Mouse (Mus musculus) mature B cell (primary cell): ENCODE measurements around the gene Ppp4r4.
"Not testable (repeated sequence)": the region's sequence is repeated elsewhere in the genome, so short reads cannot be mapped to it uniquely, and the experiment has no call there.

Experiments
- in situ Hi-C: fragments of 300-500 bp; cut with MboI; formaldehyde crosslinking; loops from 2 replicates; pipeline ENCODE4 v1.14.3; 2019

Gene Ppp4r4

DNA sequence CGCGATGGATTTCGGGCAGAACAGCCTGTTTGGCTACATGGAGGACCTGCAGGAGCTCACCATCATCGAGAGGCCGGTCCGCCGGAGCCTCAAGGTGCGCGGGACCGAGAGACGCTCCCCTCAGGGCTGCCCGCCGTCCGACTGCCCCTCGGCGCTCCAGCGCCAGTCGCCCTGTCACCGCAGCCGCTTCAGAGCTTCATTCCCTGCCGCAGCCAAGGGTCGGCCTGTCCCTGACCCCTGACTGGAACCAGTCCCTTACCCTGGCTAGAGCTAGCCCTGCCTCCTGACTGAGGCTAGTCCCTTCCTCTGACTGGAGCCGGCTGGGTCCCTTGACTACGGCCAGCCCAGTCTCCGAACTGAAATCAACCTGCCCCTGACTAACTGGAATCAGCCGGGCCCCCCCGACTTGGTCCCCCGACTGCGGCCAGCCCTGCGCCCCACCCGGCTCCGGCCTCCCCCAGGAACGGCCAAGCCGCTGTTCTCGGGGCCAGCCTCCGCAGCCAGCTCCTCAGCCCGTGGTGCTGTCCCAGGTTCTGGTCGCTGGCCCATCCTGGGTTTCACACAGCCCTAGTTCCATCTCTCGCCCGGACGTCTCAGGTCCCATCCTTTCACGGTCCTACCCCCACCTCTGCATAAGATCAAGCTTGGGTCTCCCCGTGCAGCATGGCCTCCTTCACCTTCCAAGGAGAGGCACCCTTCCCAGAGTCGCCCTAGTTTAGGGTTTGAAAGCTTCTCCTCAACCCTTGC, 739 bp downstream of the Ppp4r4 start:
- in situ Hi-C loops, result no loop called here

DNA sequence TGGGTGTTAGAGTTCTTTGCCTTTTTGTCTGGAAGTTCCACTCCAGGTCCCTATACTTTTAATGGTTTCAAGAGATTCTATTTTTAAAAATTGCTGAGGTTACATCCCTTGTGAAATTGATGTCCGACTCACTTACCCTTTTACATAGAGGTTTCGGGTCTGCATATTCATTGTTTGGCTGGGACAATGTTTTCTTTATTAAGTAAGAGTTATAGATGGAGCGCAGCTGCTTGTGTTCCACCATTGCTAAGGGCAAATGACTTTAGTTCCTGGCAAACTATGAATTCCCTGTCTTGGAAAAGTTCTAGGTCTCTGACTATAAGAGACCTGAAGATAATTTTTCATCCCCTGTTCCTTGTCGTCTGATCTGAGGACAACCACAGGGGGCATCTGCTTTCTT, 8.3 kb downstream of the Ppp4r4 start:
- in situ Hi-C loops, result no loop called here

DNA sequence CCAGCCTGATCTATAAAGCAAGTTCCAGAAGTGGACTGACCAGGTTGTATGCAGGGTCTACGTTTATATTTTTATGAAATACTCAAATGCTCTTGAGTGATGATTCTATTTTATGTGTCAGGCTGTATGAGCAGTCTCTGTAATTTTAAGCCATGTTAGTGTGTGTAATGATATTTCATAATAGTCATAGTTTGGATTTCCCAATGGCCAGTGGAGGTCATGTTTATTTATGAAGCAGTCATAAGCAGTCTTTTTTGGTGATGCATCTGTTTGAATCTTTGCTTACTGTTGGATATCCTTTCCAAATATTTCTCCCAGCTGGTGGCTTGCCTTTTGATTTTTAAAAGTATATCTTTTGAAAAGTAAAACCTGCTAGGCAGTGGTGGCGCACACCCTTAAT, 11.3 kb downstream of the Ppp4r4 start:
- in situ Hi-C loops, result no loop called here

DNA sequence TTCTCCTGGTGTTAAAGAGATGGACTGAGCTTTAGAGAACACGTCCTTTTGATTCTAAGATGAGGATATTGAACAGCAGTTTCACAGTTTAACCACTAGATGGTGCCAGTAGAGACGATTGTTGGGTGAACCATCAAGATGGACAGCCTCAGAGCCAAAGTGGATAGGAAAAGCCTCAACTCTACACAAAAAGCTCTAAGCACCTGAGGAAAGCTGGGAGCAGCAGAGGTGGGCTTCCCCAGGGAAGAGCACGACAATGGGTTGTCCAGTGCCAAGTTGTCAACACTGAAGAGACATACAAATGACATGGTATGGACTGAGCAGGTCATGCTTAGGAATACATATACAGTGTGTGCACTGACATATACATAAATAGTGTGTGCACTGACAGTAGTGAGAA, 12.1 kb downstream of the Ppp4r4 start:
- in situ Hi-C loops, result no loop called here

DNA sequence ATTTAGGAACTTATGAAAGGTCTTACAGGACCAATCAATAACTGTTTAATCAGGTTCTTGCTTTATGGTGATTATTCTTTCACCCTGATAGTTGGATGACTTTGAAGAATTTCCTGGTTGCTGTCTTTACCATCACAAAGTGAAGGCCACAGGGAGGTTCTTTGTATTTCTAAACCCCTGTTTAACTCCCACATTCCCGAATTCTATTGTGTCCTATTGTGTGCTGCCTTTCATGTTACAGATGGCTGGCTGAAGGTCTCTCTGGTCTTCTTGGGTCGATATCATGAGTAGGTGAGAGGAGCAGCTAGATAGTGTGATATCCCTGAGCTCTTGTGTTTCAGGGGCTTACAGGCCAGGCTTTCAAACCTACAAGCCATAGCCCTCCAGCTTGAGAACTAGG, 15.4 kb downstream of the Ppp4r4 start:
- in situ Hi-C loops, result no loop called here

DNA sequence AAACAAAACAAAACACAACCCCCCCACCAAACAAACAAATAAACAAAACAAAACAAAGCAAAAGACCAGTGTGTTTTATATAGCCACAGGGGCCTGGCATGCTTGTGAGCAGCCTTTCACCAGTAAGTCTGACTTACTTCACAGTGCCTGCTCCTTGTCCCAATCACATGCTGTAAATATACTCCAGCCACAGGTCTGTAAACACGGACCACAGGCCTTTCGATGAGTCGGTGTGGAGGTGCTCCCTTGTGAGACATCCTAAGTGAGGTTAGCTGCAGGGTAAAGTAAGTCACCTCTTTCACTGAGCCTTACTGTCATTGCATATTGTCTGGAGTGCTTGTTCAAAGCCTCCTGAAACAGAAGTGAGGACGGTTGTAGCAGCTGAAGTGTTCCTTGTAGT, 16.4 kb downstream of the Ppp4r4 start:
- in situ Hi-C loops, result no loop called here

DNA sequence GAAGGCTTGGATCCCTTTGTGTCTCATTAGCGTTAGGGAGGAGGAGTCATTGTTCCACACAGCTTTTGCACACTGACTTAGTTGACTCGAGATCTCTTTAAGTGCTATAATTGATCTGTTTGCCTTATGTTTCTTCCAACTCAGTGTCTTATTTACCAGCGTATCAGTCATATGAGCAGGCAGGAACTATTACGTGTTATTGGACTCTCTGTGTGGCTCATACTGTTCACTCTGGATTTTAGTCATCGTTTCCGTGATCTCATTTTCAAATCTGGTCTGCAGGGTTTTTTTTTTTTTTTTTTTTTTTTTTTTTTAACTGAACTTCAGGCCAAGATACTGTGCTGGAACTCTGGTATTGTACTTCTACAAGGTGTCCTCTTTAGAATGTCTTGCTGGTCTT, 18.0 kb downstream of the Ppp4r4 start:
- in situ Hi-C loops, result no loop called here

DNA sequence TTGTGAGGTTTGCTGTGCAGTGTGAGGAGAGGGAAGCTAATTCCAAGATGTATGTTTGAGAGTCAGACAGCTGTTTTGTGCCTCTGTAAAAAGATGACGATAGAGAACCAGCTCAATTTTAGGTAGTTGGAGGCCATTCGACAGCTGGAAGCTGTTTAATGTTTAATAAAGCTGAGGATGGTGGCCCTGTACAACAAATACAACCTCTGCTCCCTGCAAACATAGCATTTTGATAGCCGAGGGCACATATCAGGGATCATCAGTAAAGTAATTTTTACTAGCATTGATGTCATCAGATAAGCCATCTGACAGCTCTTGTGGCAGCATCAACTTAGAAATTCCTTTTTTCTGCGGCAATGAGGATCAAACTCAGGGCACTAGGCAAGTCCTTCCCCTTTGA, 19.3 kb downstream of the Ppp4r4 start:
- in situ Hi-C loops, result no loop called here

DNA sequence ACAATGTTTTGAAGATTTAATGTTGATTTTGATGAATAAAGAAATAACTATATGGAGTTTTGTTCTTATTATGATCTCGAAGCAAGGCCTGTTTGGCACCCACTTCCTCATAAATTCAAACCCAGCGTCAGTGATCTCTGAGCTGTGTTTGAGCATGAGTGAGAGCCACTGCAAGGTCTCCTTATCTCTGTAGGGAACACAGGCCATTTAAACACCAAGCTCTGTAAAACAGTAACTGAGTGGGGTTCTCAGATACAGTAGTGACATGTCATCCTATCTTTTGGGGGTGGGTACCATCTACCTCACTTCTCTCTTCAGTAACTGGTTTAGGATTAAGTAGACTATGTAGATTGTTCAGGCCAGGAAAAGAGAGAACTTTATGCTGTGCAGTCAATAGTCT, 20.4 kb downstream of the Ppp4r4 start:
- in situ Hi-C loops, result no loop called here

DNA sequence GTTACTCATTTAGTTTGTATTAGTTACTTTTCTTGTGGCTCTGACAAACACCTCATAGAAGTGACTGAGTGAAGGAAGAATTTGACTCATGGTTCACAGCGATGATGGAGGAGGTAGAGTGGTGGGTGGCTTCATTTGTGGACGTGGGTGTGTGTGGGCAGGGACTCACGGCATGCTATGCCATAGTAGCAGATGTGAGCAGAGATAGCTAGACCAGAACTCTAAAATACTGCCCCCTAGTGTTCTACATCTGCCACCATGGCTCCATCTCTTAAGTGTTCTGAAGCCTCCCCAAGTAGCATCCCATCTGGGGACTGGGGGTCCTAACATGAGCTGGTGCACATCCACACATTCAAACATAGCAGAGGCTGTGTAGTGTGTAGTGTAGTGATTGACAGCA, 21.4 kb downstream of the Ppp4r4 start:
- in situ Hi-C loops, result no loop called here

DNA sequence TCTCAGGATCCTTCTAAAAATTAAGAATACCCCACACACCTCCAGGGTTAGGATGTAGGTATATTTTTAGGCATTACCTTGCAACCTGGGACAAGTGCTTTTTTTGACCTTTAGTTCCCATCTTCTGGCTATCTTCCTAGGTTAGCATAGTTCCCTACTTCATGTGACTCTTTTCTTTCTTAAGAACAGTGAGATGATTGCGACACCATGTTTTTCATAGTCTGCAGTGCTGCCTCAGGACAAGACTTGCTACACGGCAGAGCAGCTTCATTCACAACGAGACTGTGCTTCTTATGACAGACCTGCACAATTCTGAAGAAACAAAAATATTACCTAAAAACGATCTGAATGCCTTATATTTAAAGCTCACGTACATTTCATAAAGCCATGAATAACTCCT, 24.8 kb downstream of the Ppp4r4 start:
- in situ Hi-C loops, result no loop called here

DNA sequence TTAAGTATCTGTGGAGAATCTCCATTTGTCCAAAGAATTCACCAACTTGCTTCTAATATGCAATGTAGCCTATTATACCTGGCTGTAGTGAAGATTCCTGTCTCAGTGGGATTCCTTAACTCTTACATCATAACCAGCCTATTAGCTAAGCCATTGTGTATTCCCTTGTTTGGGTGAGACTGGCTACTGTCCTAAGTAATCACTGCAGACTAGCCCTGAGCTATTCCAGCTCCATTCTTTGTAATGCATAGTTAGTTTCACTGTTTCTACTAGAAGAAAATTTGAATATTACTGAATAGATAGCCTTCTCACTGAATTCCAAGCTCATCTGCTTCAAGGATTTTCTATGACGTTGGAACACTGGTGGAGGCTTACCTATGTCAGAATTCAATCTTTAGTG, 32.6 kb downstream of the Ppp4r4 start:
- in situ Hi-C loops, result no loop called here

DNA sequence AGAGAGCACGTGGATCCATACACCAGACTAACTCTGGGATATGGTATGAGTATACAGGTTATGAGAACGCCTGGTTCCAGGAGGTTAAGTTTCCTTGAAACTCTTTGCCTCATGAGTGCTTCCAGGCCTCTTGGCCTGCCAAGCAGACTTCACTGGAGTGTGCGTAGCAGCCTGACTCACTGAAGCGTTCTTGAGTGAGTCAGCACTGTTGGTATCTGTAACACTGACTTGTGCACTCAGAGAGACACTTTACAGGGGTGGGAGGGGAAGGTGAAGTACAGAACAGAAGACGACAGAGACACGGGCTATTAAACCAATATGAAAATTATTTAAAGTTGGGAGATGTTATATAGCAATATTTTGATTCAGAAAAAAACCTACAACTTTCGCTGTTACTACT, 33.1 kb downstream of the Ppp4r4 start:
- in situ Hi-C loops, result no loop called here

DNA sequence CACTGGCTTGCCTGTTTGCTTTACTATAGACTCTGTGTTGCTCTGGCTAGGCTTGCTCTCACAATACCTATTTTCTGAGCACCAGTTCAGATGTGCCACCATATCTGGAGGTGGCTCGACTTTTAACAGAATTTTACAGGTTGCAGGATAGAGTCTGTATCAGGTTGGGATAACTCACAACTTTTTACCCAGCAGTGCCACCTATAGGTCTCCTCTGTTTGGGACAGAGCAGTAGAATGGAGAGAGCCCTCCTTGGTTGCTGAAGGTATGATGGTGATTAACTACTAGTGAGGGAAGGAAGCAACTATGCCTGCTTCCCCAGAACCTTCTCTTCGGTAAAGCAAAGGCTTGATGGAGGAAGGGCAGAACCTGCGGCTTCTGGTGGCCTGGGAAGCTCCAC, 35.0 kb downstream of the Ppp4r4 start:
- in situ Hi-C loops, result no loop called here

DNA sequence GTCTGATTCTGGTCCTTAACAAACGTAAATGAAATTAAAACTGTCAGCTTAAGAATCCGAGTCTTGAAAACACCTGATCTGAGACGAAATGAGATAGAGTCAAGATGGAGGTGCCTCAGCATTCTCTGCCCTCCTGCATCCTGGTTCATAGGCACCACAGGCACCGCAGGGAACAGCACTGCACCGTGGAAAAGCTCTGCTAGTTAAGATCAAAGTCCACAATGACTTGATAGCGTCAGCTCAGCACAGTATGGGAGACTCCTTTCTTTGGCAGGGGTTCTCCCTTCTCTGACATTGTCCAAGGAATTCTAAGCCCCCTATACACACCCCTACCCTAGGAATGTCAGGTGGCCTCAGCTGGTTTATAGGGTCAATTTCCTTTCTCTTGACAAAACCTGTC, 37.6 kb downstream of the Ppp4r4 start:
- in situ Hi-C loops, result no loop called here

DNA sequence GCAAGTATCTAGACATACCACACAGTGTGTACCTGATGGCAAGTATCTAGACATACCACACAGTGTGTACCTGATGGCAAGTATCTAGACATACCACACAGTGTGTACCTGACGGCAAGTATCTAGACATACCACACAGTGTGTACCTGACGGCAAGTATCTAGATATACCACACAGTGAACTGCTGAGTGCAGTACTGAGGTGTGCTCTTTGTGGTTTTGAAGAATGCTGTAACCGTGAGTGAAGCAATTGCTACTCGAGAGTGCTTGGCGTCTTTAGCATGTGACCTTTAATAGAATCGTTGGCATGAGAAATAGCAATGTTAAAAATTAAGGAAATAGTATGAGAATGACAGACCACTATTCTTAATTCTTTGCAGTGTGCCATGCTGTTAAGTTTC, 46.1 kb downstream of the Ppp4r4 start:
- in situ Hi-C loops, result not testable (repeated sequence)

DNA sequence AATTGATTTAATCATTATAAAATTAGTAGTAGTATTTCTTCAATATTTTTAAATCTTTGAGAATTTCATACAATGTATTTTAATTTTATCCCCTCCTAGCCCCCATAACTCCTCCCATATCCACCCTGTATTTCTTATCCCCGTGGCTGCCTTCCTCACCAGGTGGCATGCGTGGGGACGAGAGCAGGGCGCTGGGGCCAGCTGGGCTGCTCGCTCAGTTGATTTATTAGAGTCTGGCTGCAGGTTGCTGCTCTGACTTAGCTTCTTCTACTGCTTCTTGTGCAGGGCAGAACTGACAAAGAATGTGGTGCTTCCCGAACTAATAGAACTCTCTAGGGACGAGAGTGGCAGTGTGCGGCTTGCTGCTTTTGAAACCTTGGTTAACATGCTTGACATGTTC, 51.7 kb downstream of the Ppp4r4 start:
- in situ Hi-C loops, result no loop called here

DNA sequence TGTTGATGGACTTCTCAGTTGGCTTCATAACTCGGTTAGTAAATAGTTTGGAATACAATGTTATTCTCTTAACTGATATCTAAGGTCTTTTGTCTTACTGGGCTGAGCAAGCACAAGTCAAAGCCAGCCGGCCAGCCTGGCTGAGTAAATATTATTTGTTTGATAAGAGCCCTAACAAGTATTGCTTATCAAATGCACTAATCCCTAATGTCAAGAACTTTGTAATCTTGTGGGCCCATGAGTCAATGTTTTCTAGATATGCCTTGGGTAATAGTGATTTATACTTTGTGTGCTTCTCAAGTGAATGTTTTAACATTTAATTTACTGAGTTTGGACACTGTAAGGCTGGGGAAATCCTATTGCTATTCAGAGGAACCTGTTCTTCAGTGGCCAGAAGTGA, 66.3 kb downstream of the Ppp4r4 start:
- in situ Hi-C loops, result no loop called here

DNA sequence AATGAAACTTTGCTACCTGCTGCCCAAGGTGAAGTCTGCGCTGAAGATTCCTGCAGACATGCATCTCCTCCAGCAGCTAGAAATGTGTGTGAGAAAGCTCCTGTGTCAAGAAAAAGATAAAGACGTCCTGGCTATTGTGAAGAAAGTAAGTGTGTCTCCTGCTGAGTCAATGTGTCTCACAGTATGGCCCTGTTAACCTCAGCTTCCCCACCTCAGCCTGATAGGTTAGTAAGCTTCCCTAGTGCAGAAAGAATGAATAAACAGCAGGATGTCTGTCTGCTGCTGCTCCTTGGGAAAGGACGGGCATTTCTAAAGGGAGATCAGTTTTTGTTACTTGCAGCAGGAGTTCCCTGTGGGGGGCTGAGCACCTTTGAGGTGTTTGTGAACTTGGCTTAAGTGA, 68.3 kb downstream of the Ppp4r4 start:
- in situ Hi-C loops, result no loop called here

DNA sequence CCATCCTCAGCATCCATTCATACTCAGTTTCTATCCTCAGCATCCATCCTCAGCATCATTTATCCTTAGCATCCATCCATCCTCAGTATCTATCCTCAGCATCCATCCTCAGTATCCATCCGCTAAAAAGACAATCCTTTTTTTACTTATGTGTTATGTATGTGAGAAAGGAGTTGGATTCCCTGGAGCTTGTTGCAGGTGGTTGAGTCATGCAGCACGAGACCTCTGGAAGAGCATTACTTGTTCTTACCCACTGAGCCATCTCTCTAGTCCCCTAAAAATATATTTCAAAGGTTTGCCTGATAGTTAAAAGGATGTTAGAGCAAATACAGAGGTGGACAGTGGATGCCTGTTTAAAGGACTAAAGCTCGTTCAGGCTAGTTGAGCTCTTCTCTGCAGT, 69.8 kb downstream of the Ppp4r4 start:
- in situ Hi-C loops, result no loop called here

DNA sequence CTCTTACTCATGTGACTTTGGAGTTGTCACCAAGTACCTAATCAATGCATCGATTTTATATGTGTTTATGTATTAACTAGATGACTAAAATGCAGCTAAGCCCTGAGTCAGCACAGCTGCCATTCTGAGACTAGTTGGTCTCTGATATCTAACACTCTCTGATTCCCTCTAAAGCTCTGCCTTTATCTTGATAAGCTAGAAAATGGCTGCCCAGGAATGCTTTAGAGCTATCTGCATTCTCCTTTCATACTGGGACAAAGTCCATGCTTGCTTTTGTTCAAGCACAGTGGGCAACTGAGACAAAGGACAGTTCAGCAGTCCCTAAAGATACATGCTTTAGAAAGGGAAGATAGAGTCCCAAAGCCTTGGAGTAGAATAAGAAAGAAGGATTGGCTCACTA, 83.1 kb downstream of the Ppp4r4 start:
- in situ Hi-C loops, result no loop called here

DNA sequence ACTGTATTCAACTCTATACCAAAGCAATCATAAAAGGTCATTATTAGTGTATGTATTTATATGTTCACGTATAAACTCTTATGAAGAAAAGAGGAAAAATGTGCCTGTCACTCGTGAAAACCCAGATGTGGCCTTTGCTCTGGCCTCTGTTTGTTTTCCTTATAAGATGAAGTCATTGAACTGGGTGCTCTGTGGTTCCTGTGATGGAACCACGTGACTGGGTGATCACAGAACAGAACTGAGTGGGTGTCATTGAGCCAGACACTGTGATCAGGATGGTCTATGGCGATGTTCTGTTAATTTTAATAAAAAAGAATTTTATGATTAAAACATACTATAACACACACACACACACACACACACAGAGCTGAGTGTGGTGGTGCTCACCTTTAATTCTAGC, 83.7 kb downstream of the Ppp4r4 start:
- in situ Hi-C loops, result no loop called here

DNA sequence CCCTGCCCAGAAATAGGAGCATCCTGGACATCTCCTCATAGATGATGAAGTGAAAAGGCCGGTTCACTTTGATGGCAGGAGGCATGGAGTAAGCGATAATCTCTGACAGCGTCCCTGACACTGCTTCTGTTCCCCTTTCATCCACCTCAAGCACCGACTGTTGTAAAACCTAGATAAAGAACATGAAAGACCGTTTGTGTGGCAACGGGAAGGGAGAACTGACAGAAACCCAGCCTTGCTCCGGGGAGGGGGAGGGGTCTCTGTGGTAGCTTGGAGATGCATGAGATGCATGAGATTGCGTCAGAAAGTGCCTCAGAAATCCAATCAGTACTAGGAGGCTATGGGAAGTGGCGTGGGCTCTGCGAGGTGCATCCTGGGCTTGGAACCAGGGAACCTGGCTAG, 84.8 kb downstream of the Ppp4r4 start:
- in situ Hi-C loops, result no loop called here

DNA sequence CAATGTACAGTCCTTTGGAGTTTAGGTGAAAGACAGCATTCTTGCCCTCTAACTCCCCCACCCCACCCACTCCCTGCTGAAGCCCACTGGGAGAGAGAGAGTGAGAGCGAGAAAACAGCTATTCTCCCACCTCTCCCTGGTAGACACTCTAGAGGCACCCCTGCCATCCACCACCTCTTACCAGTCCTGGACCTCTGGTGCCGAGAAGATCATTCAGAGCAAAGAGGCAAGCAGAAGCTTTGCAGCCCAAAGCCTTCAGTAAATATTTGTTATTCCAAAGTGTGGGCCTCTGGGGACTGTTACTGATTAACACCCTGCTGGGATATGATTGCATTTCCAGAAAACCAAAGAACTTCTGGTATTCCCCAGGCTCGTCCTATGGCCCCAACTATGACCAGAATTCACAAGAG, 99.1 kb downstream of the Ppp4r4 start, which contains the start of gene Serpina10:
Gene Serpina10, minus strand, starts transcription at position 242 of the 410 bp plus-strand sequence.
- in situ Hi-C loops, result no loop called here
